Mouse (Mus musculus) heart, postnatal 0 days (tissue): ENCODE measurements at regions not wholly inside any gene's neighbourhood (a gene's known extent, or its start where the extent isn't known, plus 50 kb on each side); places are given as distances from the start of the nearest gene placed in this dataset.

Source experiments
- ATAC-seq: fragments of 200-750 bp; cut with Nextera tagmentation; 2 replicates; pipeline ENCODE4 v1.8.0; 2017; ENCODE audit warnings: low read depth, moderate number of reproducible peaks, moderate library complexity; ENCODE audit not compliant: insufficient read depth
- DNase-seq: peaks from one replicate; pipeline ENCODE4 v3.0.0-alpha.2; 2016; ENCODE audit warnings: low spot score
- H3K27ac ChIP-seq: fragments of 300-500 bp; sonication (generic); 2 replicates; pipeline ENCODE4 v1.5.1; 2014; ENCODE audit warnings: low read depth, mild to moderate bottlenecking
- H3K27me3 ChIP-seq: fragments of 300-500 bp; sonication (generic); 2 replicates; pipeline ENCODE4 v1.6.1; 2014; ENCODE audit warnings: low read length, mixed read lengths; ENCODE audit not compliant: control insufficient read depth, insufficient read depth
- H3K36me3 ChIP-seq: fragments of 300-500 bp; sonication (generic); replicated peaks from 2 replicates; pipeline ENCODE4 v1.6.1; 2014; ENCODE audit warnings: low read length, mixed read lengths; ENCODE audit not compliant: control insufficient read depth, insufficient read depth
- H3K4me1 ChIP-seq: fragments of 300-500 bp; sonication (generic); 2 replicates; pipeline ENCODE4 v1.6.1; 2014; ENCODE audit warnings: antibody characterized with exemption; ENCODE audit not compliant: control insufficient read depth, insufficient read depth
- H3K4me2 ChIP-seq: fragments of 300-500 bp; sonication (generic); 2 replicates; pipeline ENCODE4 v1.6.1; 2014; ENCODE audit warnings: low read depth, mild to moderate bottlenecking, low read length, moderate library complexity
- H3K4me3 ChIP-seq: fragments of 300-500 bp; sonication (generic); 2 replicates; pipeline ENCODE4 v1.5.1; 2014; ENCODE audit warnings: low read depth, low read length
- H3K9ac ChIP-seq: fragments of 300-500 bp; sonication (generic); replicated peaks from 2 replicates; pipeline ENCODE4 v1.6.1; 2014; ENCODE audit warnings: low read depth, low read length, mixed read lengths
- H3K9me3 ChIP-seq: fragments of 300-500 bp; sonication (generic); replicated peaks from 2 replicates; pipeline ENCODE4 v1.6.1; 2016; ENCODE audit warnings: low read length; ENCODE audit not compliant: control insufficient read depth
- CTCF ChIP-seq: IDR thresholded peaks from 2 replicates; pipeline ENCODE4 v1.5.1; 2016; ENCODE audit warnings: antibody characterized with exemption, control low read depth, low read depth
- EP300 ChIP-seq: IDR thresholded peaks from 2 replicates; pipeline ENCODE4 v1.6.1; 2016; ENCODE audit warnings: antibody characterized with exemption, low read depth
- WGBS: fragments of 180-500 bp; shearing (Covaris S2); extraction: QIAGEN DNeasy Blood & Tissue Kit; methylation state at CpG from one replicate; pipeline ENCODE4 v1.1.7; 2014; 5-methylcytosine and 5-hydroxymethylcytosine counted together

GRCm38 (mm10) chr7:82943376-82943775, 76.2 kb downstream of the Mex3b start:
- Histone ChIP-seq H3K4me3 (no peak overlapping the region), H3K9me3 (no peaks in the 10 kb centered on the region), H3K4me2 (no peak overlapping the region), H3K27ac (no peak overlapping the region), H3K36me3 (no peaks in the 10 kb centered on the region), H3K9ac (no peak overlapping the region), H3K27me3 (no peaks in the 10 kb centered on the region), H3K4me1 (no peaks in the 10 kb centered on the region)
- ATAC-seq (no peak), DNase-seq (no peak)
- WGBS: 66% methylated on average over 9 of the region's 9 CpGs
- TF ChIP-seq CTCF (no peak), EP300 (no peak)

GRCm38 (mm10) chr7:82943797-82944196, 76.7 kb downstream of the Mex3b start:
- no peak overlapping the region for H3K4me2 ChIP-seq
- no peaks in the 10 kb centered on the region for H3K4me1 ChIP-seq
- no peak overlapping the region for H3K4me3 ChIP-seq
- TF ChIP-seq EP300 (no peak), CTCF (no peak)
- no peaks in the 10 kb centered on the region for H3K36me3 ChIP-seq
- WGBS: 53% methylated on average over 1 of the region's 1 CpGs
- ATAC-seq (no peak), DNase-seq (no peak)
- no peak overlapping the region for H3K27ac ChIP-seq
- H3K9ac ChIP-seq: no peak overlapping the region
- no peaks in the 10 kb centered on the region for H3K9me3 ChIP-seq
- H3K27me3 ChIP-seq: no peaks in the 10 kb centered on the region

DNA sequence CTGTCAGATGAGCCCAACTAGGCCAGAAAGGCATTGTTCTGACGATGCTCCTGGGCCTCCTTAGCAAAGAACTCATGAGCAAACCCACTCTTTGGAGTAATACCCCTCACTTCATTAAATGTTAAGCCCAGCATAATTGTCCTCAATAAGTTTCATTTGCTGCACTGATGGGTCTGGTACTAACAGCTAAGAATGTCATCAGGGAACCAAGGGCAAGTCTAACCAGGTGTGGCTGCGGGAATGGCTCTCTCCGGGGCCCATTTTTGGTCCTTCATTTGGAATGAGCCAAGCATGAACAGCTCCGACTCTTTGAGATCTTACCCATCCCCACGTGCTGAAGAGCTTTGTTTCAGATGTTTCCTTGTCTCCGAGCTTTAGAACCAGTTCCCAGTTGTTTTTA, 82.2 kb downstream of the Mex3b start:
- Histone ChIP-seq H3K9me3 (no peaks in the 10 kb centered on the region), H3K36me3 (no peaks in the 10 kb centered on the region), H3K27ac (no peak overlapping the region), H3K4me3 (no peak overlapping the region), H3K4me1 (no peaks in the 10 kb centered on the region), H3K4me2 (no peak overlapping the region), H3K27me3 (no peaks in the 10 kb centered on the region), H3K9ac (no peak overlapping the region)
- WGBS: 64% methylated on average over 6 of the region's 6 CpGs
- TF ChIP-seq CTCF (no peak), EP300 (no peak)
- no peak for ATAC-seq
- no peak for DNase-seq

DNA sequence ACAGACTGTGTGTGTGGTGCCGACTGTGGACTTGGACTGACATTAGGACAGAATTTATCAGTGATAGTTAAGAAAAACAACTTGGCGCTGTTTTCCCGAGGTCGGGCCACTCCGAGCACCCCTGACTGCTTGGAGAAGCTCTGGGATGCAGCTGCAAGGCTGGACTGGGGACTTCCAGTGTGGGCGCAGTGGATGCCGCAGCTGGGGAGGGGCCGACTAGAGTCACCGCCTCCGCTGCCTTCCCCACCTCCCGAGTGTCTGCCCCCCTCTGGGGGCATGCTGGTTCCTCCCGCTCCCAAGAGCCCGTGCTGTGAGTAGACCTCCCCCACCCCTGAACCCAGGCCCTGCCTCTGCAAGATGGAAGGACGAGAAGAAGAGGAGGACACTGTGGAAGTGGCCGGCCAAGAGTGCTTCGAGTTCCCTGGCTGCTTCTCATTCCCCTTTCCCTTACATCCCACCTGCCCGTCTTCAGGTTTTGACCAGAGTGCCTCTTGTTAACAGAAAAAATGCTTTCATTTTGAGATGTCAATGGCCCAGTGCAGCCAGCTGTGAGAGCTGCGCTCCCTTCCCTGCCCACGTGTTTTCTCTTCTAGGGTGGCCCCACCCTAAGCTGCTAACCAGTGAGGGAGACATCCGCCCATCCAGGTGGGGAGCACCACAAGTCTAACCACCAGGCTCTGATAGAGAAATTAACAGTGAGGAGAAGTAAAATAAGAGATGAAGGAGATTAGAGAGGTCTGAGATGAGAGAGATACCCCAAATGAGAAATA, 90.3 kb downstream of the Mex3b start:
- Histone ChIP-seq H3K4me1 (no peaks in the 10 kb centered on the region), H3K4me3 (no peak overlapping the region), H3K4me2 (peak overlapping the region; percentile 32; the same call in 1 of the 2 replicates), H3K9ac (no peak overlapping the region), H3K27ac (no peak overlapping the region), H3K27me3 (no peaks in the 10 kb centered on the region), H3K9me3 (0 out of 2 replicates have a peak, but pooled peaks cover 3% of the 10 kb centered on the region), H3K36me3 (no peaks in the 10 kb centered on the region)
- WGBS: 35% methylated on average over 20 of the region's 20 CpGs
- DNase-seq (no peak), ATAC-seq (no peak)
- TF ChIP-seq EP300: no peak
- TF ChIP-seq CTCF: no peak

GRCm38 (mm10) chr7:82970599-82970998, 103.5 kb downstream of the Mex3b start:
- no peaks in the 10 kb centered on the region for H3K27me3 ChIP-seq
- no peak overlapping the region for H3K4me2 ChIP-seq
- TF ChIP-seq EP300 (no peak), CTCF (no peak)
- H3K4me3 ChIP-seq: no peak overlapping the region
- ATAC-seq: no peak
- H3K27ac ChIP-seq: no peak overlapping the region
- DNase-seq: no peak
- WGBS: 94% methylated on average over 1 of the region's 1 CpGs
- H3K4me1 ChIP-seq: 0 out of 2 replicates have a peak, but pooled peaks cover 2% of the 10 kb centered on the region
- no peaks in the 10 kb centered on the region for H3K9me3 ChIP-seq
- no peak overlapping the region for H3K9ac ChIP-seq
- H3K36me3 ChIP-seq: no peaks in the 10 kb centered on the region

GRCm38 (mm10) chr7:82971244-82971643, 104.1 kb downstream of the Mex3b start:
- Histone ChIP-seq H3K4me2 (no peak overlapping the region), H3K4me3 (no peak overlapping the region), H3K27me3 (no peaks in the 10 kb centered on the region), H3K27ac (no peak overlapping the region), H3K9me3 (no peaks in the 10 kb centered on the region), H3K36me3 (no peaks in the 10 kb centered on the region), H3K4me1 (0 out of 2 replicates have a peak, but pooled peaks cover 2% of the 10 kb centered on the region), H3K9ac (no peak overlapping the region)
- DNase-seq: no peak
- no peak for ATAC-seq
- WGBS: 88% methylated on average over 5 of the region's 5 CpGs
- TF ChIP-seq CTCF (no peak), EP300 (no peak)
